Mouse (Mus musculus): ENCODE measurements around the gene Plcb1. TPM values are rescaled to one million over a fixed set of nuclear protein-coding genes. Genes with fewer than 3 reads are reported as not detected.

Plcb1 gene
- polyA plus RNA-seq, 1 experiment: 0.11 TPM

GRCm38 (mm10) chr2:135434947-135435515 lies 649.2 kb downstream of the Plcb1 start:
- no peaks in the 10 kb centered on the region for H3K4me1 ChIP-seq (ENCODE audit: control insufficient read depth, insufficient read depth, low read length)
- H3K27ac ChIP-seq (ENCODE audit: insufficient read depth, low read depth, low read length): no peak overlapping the region
- no peak for TF ChIP-seq CTCF (IDR thresholded peaks at IDR 0.05; ENCODE audit: low read depth, low read length)
- TF ChIP-seq POLR2A (IDR thresholded peaks at IDR 0.05; ENCODE audit: borderline replicate concordance, low read depth, low read length): no peak
- H3K4me3 ChIP-seq (ENCODE audit: insufficient read depth, low read length): no peak overlapping the region

GRCm38 (mm10) chr2:135439034-135439433 lies 653.2 kb downstream of the Plcb1 start:
- H3K4me3 ChIP-seq (ENCODE audit: insufficient read depth, low read length): no peak overlapping the region
- TF ChIP-seq CTCF (IDR thresholded peaks at IDR 0.05; ENCODE audit: low read depth, low read length): no peak
- TF ChIP-seq POLR2A (IDR thresholded peaks at IDR 0.05; ENCODE audit: borderline replicate concordance, low read depth, low read length): no peak
- no peak overlapping the region for H3K27ac ChIP-seq (ENCODE audit: insufficient read depth, low read depth, low read length)
- no peaks in the 10 kb centered on the region for H3K4me1 ChIP-seq (ENCODE audit: control insufficient read depth, insufficient read depth, low read length)

GRCm38 (mm10) chr2:135439546-135440517 lies 654.0 kb downstream of the Plcb1 start:
- no peaks in the 10 kb centered on the region for H3K4me1 ChIP-seq (ENCODE audit: control insufficient read depth, insufficient read depth, low read length)
- TF ChIP-seq POLR2A (IDR thresholded peaks at IDR 0.05; ENCODE audit: borderline replicate concordance, low read depth, low read length): no peak
- no peak for TF ChIP-seq CTCF (IDR thresholded peaks at IDR 0.05; ENCODE audit: low read depth, low read length)
- H3K27ac ChIP-seq (ENCODE audit: insufficient read depth, low read depth, low read length): no peak overlapping the region
- no peak overlapping the region for H3K4me3 ChIP-seq (ENCODE audit: insufficient read depth, low read length)

- H3K4me3 ChIP-seq (ENCODE audit: insufficient read depth, low read length): no peak overlapping the region
- H3K4me1 ChIP-seq (ENCODE audit: control insufficient read depth, insufficient read depth, low read length): no peaks in the 10 kb centered on the region
- no peak for TF ChIP-seq CTCF (IDR thresholded peaks at IDR 0.05; ENCODE audit: low read depth, low read length)
- no peak for TF ChIP-seq POLR2A (IDR thresholded peaks at IDR 0.05; ENCODE audit: borderline replicate concordance, low read depth, low read length)
- no peak overlapping the region for H3K27ac ChIP-seq (ENCODE audit: insufficient read depth, low read depth, low read length)
Measured at GRCm38 (mm10) chr2:135453581-135453980, 667.7 kb downstream of the Plcb1 start.

- H3K27ac ChIP-seq (ENCODE audit: insufficient read depth, low read depth, low read length): no peak overlapping the region
- no peak for TF ChIP-seq CTCF (IDR thresholded peaks at IDR 0.05; ENCODE audit: low read depth, low read length)
- no peak for TF ChIP-seq POLR2A (IDR thresholded peaks at IDR 0.05; ENCODE audit: borderline replicate concordance, low read depth, low read length)
- no peak overlapping the region for H3K4me3 ChIP-seq (ENCODE audit: insufficient read depth, low read length)
- H3K4me1 ChIP-seq (ENCODE audit: control insufficient read depth, insufficient read depth, low read length): no peaks in the 10 kb centered on the region
Measured at GRCm38 (mm10) chr2:135454015-135454414, 668.1 kb downstream of the Plcb1 start.

GRCm38 (mm10) chr2:135454455-135454854 lies 668.6 kb downstream of the Plcb1 start:
- no peak overlapping the region for H3K4me3 ChIP-seq (ENCODE audit: insufficient read depth, low read length)
- H3K27ac ChIP-seq (ENCODE audit: insufficient read depth, low read depth, low read length): no peak overlapping the region
- H3K4me1 ChIP-seq (ENCODE audit: control insufficient read depth, insufficient read depth, low read length): no peaks in the 10 kb centered on the region
- TF ChIP-seq POLR2A (IDR thresholded peaks at IDR 0.05; ENCODE audit: borderline replicate concordance, low read depth, low read length) (no peak), CTCF (IDR thresholded peaks at IDR 0.05; ENCODE audit: low read depth, low read length) (no peak)

- no peak overlapping the region for H3K4me3 ChIP-seq (ENCODE audit: insufficient read depth, low read length)
- TF ChIP-seq POLR2A (IDR thresholded peaks at IDR 0.05; ENCODE audit: borderline replicate concordance, low read depth, low read length) (no peak), CTCF (IDR thresholded peaks at IDR 0.05; ENCODE audit: low read depth, low read length) (no peak)
- H3K4me1 ChIP-seq (ENCODE audit: control insufficient read depth, insufficient read depth, low read length): no peaks in the 10 kb centered on the region
- no peak overlapping the region for H3K27ac ChIP-seq (ENCODE audit: insufficient read depth, low read depth, low read length)
Measured at GRCm38 (mm10) chr2:135467895-135468294, 682.0 kb downstream of the Plcb1 start.

GRCm38 (mm10) chr2:135474107-135474506 lies 688.2 kb downstream of the Plcb1 start:
- Histone ChIP-seq H3K4me1 (ENCODE audit: control insufficient read depth, insufficient read depth, low read length) (no peaks in the 10 kb centered on the region), H3K27ac (ENCODE audit: insufficient read depth, low read depth, low read length) (no peak overlapping the region), H3K4me3 (ENCODE audit: insufficient read depth, low read length) (no peak overlapping the region)
- TF ChIP-seq CTCF (IDR thresholded peaks at IDR 0.05; ENCODE audit: low read depth, low read length) (no peak), POLR2A (IDR thresholded peaks at IDR 0.05; ENCODE audit: borderline replicate concordance, low read depth, low read length) (no peak)

GRCm38 (mm10) chr2:135485248-135485647 lies 699.4 kb downstream of the Plcb1 start:
- Histone ChIP-seq H3K27ac (ENCODE audit: insufficient read depth, low read depth, low read length) (no peak overlapping the region), H3K4me3 (ENCODE audit: insufficient read depth, low read length) (no peak overlapping the region), H3K4me1 (ENCODE audit: control insufficient read depth, insufficient read depth, low read length) (no peaks in the 10 kb centered on the region)
- TF ChIP-seq POLR2A (IDR thresholded peaks at IDR 0.05; ENCODE audit: borderline replicate concordance, low read depth, low read length) (no peak), CTCF (IDR thresholded peaks at IDR 0.05; ENCODE audit: low read depth, low read length) (no peak)

GRCm38 (mm10) chr2:135488277-135488676 lies 702.4 kb downstream of the Plcb1 start:
- H3K27ac ChIP-seq (ENCODE audit: insufficient read depth, low read depth, low read length): no peak overlapping the region
- no peaks in the 10 kb centered on the region for H3K4me1 ChIP-seq (ENCODE audit: control insufficient read depth, insufficient read depth, low read length)
- TF ChIP-seq CTCF (IDR thresholded peaks at IDR 0.05; ENCODE audit: low read depth, low read length) (no peak), POLR2A (IDR thresholded peaks at IDR 0.05; ENCODE audit: borderline replicate concordance, low read depth, low read length) (no peak)
- H3K4me3 ChIP-seq (ENCODE audit: insufficient read depth, low read length): no peak overlapping the region
